Mouse (Mus musculus): Measurements from ENCODE around the gene Elmod1. TPM values are rescaled to one million over a fixed set of nuclear protein-coding genes. Genes with fewer than 3 reads are reported as not detected.

Gene Elmod1
- polyA plus RNA-seq, 1 experiment = not detected

DNA sequence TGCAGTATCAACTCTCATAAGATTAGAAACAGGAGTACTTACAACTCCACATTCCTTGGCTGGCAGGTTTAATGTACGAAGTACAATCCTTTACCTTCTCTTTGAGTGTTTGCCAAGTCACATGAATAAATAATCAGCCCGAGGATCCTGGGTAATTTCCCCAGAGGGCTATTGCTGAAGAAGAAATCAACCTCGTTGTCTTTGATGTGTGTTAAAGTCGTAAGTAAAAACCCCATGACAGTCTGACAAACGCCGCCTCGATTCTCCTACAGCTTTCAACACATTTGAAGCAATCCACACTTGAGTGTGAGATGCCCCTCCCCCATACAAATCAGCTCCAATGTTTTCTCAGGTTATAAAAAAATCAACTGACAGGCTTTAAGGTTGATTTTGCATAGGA lies 44.2 kb downstream of the Elmod1 start:
- H3K27ac ChIP-seq (ENCODE audit: insufficient read depth, low read depth, low read length) = no peak overlapping the region
- H3K4me1 ChIP-seq (ENCODE audit: control insufficient read depth, insufficient read depth, low read length) = peaks cover 3% of the 10 kb centered on the region; the same call in 1 of the 2 replicates
- 52% methylated on average over 7 of the region's 7 CpGs for WGBS
- TF ChIP-seq POLR2A (IDR thresholded peaks at IDR 0.05; ENCODE audit: insufficient read depth, low read depth, low read length) = no peak
- no peak overlapping the region for H3K4me3 ChIP-seq (ENCODE audit: insufficient read depth, low read depth, low read length)

DNA sequence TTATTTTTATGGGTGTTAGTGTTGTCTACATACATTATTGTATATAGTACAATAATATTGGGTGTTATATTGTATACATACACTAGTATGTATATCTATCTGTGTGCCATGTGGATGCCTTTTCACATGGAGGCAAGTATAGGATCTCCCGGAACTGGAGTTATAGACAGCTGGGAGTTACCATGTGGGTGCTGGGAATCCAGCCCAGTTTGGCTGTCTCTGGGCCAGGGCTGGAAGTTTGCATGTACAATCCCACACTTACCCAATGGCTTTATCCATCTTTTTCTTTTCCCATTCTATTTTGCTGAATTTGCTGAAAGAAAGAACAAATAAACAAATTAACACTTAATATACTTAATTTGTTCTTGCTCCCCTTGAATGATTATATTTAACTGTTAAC lies 54.0 kb downstream of the Elmod1 start:
- Histone ChIP-seq H3K4me3 (ENCODE audit: insufficient read depth, low read depth, low read length) (no peak overlapping the region), H3K4me1 (ENCODE audit: control insufficient read depth, insufficient read depth, low read length) (peaks cover 1% of the 10 kb centered on the region; the same call in 1 of the 2 replicates), H3K27ac (ENCODE audit: insufficient read depth, low read depth, low read length) (no peak overlapping the region)
- TF ChIP-seq POLR2A (IDR thresholded peaks at IDR 0.05; ENCODE audit: insufficient read depth, low read depth, low read length) = no peak
- TF ChIP-seq CTCF (IDR thresholded peaks at IDR 0.05; ENCODE audit: insufficient read depth, low read depth, low read length) = no peak
- WGBS = 96% methylated on average over 1 of the region's 1 CpGs

DNA sequence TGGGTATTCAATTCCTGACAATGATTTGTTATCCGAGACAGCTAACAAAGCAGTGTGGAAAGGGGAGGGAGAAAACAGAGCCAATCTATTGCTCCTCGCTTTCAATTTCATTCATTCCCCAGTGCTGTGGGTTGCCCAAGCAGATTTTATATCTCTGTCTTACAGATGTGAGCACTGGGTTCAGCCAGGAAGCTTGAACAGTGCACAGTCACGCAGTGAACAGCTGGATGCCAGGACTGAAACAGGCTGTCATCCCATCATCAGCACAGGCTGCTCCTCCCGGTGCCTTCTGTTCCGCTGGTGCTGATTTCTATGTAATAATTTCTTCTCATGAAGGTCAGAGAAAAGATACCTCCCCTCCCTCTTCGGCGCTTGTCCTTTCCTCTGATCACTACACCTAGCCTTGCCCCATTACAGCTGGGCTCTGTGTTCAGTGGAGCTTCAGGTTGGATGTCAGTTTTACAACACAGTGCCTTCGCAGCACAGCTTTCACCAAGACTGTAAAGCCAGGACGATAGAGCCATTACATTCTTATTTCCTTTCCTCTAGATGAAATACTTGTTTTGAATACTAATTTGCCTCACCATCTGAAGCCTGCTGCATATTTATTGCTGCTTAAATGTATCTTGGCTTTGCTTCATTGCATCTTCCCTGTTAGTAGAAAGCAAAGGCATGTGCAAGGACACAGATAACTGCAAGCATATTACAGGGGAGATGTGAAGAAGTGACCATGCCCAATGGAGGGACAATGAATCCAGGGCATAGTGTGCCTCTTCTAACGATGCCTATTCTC lies 59.0 kb downstream of the Elmod1 start:
- peaks cover 3% of the 10 kb centered on the region; the same call in 1 of the 2 replicates for H3K4me1 ChIP-seq (ENCODE audit: control insufficient read depth, insufficient read depth, low read length)
- H3K27ac ChIP-seq (ENCODE audit: insufficient read depth, low read depth, low read length) = no peak overlapping the region
- H3K4me3 ChIP-seq (ENCODE audit: insufficient read depth, low read depth, low read length) = no peak overlapping the region
- no peak for TF ChIP-seq CTCF (IDR thresholded peaks at IDR 0.05; ENCODE audit: insufficient read depth, low read depth, low read length)
- WGBS = 59% methylated on average over 10 of the region's 10 CpGs

DNA sequence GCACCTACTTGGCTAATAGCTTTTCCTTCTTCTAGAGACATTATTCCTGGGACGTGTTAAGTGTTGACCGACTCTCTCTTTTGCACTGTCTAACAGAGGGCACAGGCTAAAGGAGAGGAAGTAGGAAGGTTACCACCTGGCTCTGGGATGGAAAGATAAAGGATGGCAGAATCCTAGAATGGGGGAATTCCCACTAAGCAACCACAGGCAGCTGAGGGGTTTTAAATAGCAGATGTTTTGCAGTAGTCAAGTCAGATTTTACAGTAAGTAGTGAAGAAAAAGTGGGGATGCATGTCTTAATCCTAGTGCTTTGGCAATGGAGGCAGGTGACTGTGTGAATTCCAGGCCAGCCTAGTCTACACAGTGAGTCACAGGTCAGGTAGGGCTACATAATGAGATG lies 64.3 kb downstream of the Elmod1 start:
- H3K4me3 ChIP-seq (ENCODE audit: insufficient read depth, low read depth, low read length) = no peak overlapping the region
- no peaks in the 10 kb centered on the region for H3K4me1 ChIP-seq (ENCODE audit: control insufficient read depth, insufficient read depth, low read length)
- no peak overlapping the region for H3K27ac ChIP-seq (ENCODE audit: insufficient read depth, low read depth, low read length)
- no peak for TF ChIP-seq POLR2A (IDR thresholded peaks at IDR 0.05; ENCODE audit: insufficient read depth, low read depth, low read length)
- no peak for TF ChIP-seq CTCF (IDR thresholded peaks at IDR 0.05; ENCODE audit: insufficient read depth, low read depth, low read length)
- WGBS = 73% methylated on average over 2 of the region's 2 CpGs

DNA sequence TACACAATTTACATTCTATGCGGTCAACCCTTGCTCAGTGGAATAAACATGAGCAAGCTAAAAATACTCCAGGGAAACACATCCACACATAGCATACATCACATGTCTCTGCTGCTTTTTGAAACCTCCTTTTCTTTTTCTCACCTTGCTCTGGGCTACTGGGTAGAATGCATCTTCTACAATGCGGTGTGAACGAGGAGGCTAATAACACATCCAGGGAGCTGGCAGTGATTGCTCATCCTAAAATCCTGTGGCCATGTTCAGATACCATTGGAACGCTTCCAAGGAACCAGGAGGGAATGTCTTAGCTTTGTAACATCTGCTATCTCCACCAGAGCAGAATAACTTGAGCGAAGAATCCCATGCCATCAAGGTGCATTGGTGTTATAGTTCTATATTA lies 64.8 kb downstream of the Elmod1 start:
- no peaks in the 10 kb centered on the region for H3K4me1 ChIP-seq (ENCODE audit: control insufficient read depth, insufficient read depth, low read length)
- no peak overlapping the region for H3K27ac ChIP-seq (ENCODE audit: insufficient read depth, low read depth, low read length)
- H3K4me3 ChIP-seq (ENCODE audit: insufficient read depth, low read depth, low read length) = no peak overlapping the region
- 69% methylated on average over 5 of the region's 5 CpGs for WGBS
- TF ChIP-seq POLR2A (IDR thresholded peaks at IDR 0.05; ENCODE audit: insufficient read depth, low read depth, low read length) (no peak), CTCF (IDR thresholded peaks at IDR 0.05; ENCODE audit: insufficient read depth, low read depth, low read length) (no peak)

DNA sequence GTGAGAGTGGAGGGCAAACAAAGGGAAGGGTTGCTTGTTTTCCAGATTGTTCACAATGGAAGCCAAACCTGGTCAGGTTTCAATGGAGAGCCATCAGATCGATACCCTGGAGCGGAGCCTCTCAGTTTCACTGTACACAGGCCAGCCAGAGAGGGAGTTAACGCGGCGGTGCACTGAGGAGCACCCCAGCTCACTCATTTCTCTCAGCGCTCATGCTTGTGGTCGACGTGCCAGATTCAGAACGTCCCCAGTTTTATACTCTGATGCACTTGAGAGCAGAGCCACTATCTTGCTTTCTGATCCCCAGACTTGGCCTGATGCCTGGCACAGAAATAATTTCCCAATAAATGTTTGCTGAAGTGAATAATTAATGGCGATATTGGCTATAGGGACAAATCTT lies 68.3 kb downstream of the Elmod1 start:
- Histone ChIP-seq H3K4me3 (ENCODE audit: insufficient read depth, low read depth, low read length) (no peak overlapping the region), H3K4me1 (ENCODE audit: control insufficient read depth, insufficient read depth, low read length) (no peaks in the 10 kb centered on the region), H3K27ac (ENCODE audit: insufficient read depth, low read depth, low read length) (no peak overlapping the region)
- TF ChIP-seq POLR2A (IDR thresholded peaks at IDR 0.05; ENCODE audit: insufficient read depth, low read depth, low read length) = no peak
- no peak for TF ChIP-seq CTCF (IDR thresholded peaks at IDR 0.05; ENCODE audit: insufficient read depth, low read depth, low read length)
- 61% methylated on average over 10 of the region's 10 CpGs for WGBS

DNA sequence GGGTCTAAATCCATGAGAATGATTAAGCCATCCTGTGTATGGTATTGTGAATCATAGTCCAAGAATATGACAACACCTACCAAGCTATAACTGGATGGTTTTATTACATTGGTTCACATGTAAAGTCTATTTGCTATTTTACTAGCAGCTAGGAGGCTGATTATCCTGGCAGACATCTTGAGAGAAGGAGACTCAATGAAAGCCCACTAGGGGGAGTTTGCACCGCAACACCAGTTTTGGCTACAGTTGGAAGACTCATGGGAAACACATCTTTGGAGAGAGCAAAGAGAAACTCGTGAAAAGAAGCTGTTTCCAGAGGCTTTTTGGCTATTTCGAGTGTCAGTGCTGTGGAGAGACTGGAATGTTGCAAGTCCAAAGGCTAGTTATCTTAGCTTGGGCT lies 69.7 kb downstream of the Elmod1 start:
- H3K27ac ChIP-seq (ENCODE audit: insufficient read depth, low read depth, low read length) = no peak overlapping the region
- no peak overlapping the region for H3K4me3 ChIP-seq (ENCODE audit: insufficient read depth, low read depth, low read length)
- H3K4me1 ChIP-seq (ENCODE audit: control insufficient read depth, insufficient read depth, low read length) = no peaks in the 10 kb centered on the region
- 54% methylated on average over 3 of the region's 3 CpGs for WGBS
- no peak for TF ChIP-seq POLR2A (IDR thresholded peaks at IDR 0.05; ENCODE audit: insufficient read depth, low read depth, low read length)
- TF ChIP-seq CTCF (IDR thresholded peaks at IDR 0.05; ENCODE audit: insufficient read depth, low read depth, low read length) = no peak

DNA sequence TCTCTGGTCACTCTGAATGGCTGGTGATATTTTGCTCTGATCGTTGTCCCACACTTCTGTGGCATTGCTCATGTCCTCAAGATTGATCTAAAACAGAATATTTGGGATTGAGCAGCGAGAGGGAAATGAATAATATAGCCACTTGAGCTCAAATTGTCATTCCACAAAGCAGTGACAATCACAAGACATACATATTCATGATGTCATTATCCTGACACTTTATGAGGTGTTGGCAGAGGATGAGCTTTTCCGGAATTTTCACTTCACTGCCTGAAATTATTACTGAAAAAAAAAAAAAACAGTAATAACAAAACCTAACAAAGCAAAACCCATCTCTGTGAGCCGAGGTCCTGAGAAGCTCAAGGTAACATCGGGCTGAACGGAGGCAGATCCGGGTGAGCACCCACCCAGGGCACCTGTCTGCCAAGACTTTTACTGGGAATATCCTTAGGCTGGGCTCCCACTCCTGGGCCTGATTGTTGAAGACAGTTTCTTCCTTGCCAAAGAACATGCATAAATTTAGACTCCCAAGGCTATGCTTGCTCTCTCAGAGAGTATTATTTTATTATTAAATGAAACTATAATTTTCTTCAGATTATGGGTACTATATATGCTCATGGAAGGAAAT lies 71.8 kb downstream of the Elmod1 start:
- no peak overlapping the region for H3K27ac ChIP-seq (ENCODE audit: insufficient read depth, low read depth, low read length)
- no peak overlapping the region for H3K4me3 ChIP-seq (ENCODE audit: insufficient read depth, low read depth, low read length)
- 65% methylated on average over 7 of the region's 7 CpGs for WGBS
- H3K4me1 ChIP-seq (ENCODE audit: control insufficient read depth, insufficient read depth, low read length) = no peaks in the 10 kb centered on the region
- TF ChIP-seq CTCF (IDR thresholded peaks at IDR 0.05; ENCODE audit: insufficient read depth, low read depth, low read length) (no peak), POLR2A (IDR thresholded peaks at IDR 0.05; ENCODE audit: insufficient read depth, low read depth, low read length) (no peak)

DNA sequence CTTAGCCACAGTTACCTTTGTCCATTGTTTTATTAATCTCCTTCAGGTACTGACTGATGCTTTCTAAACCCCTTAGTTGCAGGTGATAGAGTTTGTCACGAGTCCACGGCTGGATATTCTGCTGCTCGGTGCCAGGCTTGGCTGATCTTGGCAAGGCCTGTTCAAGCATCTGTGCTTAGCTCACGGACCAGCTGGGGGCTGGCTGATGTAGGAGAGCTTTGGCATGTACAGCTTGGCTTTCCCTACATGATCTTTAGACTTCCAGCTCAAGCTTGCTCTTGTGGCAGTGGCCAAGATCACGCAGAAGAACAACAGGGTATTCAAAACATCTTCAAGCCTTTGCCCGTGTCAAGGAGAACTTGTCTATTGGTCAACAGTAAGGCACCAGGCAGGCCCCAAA lies 75.3 kb downstream of the Elmod1 start:
- Histone ChIP-seq H3K4me1 (ENCODE audit: control insufficient read depth, insufficient read depth, low read length) (no peaks in the 10 kb centered on the region), H3K27ac (ENCODE audit: insufficient read depth, low read depth, low read length) (no peak overlapping the region), H3K4me3 (ENCODE audit: insufficient read depth, low read depth, low read length) (no peak overlapping the region)
- TF ChIP-seq POLR2A (IDR thresholded peaks at IDR 0.05; ENCODE audit: insufficient read depth, low read depth, low read length) (no peak), CTCF (IDR thresholded peaks at IDR 0.05; ENCODE audit: insufficient read depth, low read depth, low read length) (no peak)
- 47% methylated on average over 6 of the region's 6 CpGs for WGBS
